Mouse (Mus musculus) WW6 (cell line): Measurements from ENCODE around the gene Rbm18.

ENCODE experiments used
- DNase-seq: peaks from one replicate; pipeline ENCODE4 v3.0.0-alpha.2; 2013; ENCODE audit warnings: low read depth, low spot score

Rbm18 gene

DNA sequence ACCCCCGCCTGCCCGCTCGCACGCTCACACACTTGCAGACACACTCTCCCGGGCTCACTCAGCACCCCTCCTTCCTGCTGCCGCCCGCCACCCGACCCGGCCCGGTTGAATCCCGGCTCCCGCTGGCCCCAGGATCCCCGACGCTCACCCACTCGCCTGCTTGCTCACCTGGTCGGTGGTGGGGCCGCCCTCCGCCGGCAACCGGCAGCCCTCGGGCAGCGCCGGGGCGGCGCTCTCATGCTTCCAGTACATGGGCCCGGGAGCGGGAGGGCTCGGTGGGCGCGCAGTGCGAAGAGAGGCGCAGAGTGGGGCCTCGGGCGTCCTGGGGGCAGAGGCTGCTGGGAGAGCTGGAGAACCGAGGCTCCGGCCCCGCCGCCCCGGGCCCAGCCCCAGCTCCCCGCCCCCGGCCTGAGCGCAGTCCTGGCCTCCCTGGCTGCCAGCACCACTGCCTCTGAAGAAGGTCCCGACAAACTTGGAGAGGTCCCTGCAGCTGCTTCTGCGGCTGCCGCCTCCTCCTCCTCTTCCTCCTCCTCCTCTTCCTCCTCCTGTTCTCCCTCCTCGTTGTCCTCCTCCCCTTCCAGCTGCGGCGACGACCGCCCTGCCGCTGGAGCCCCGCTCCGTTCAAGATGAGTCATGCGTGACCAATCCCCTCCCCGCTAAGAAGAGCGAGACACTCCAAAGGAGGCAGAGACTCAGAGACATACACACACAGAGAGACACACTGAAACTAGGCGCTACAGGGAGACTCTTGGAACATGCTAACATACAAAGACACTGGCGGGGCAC, 31.4 kb downstream of the Rbm18 start, which contains the start of gene Lhx6:
Gene Lhx6 (minus strand): TSS at position 453 of the 786 bp plus-strand sequence.
- no peak for DNase-seq

DNA sequence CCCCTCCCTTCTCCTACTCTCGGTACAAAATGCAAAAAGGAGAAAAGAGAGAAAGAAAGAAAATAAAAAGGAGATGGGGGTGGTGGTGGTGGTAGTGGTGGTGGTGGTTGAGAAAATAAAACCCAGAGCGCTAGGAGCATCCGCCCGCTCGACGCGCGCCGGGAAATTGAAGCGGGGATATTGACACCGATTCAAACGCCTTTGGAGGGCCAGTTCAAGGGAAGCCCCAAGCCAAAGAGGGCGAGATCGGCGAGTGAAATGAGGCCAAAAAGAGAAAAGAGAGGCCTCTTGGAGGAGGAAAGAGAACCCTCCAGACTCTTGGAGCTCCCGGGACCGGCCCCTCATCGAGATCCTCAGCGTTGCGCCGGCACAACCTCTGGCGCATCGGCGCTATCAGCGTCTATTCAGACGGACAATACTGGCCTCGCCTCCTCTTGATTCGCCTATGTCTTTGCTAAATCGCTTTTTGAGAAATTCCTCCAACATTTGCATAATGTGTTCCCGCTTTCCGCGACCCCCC, 32.1 kb downstream of the Rbm18 start:
- DNase-seq, result no peak

DNA sequence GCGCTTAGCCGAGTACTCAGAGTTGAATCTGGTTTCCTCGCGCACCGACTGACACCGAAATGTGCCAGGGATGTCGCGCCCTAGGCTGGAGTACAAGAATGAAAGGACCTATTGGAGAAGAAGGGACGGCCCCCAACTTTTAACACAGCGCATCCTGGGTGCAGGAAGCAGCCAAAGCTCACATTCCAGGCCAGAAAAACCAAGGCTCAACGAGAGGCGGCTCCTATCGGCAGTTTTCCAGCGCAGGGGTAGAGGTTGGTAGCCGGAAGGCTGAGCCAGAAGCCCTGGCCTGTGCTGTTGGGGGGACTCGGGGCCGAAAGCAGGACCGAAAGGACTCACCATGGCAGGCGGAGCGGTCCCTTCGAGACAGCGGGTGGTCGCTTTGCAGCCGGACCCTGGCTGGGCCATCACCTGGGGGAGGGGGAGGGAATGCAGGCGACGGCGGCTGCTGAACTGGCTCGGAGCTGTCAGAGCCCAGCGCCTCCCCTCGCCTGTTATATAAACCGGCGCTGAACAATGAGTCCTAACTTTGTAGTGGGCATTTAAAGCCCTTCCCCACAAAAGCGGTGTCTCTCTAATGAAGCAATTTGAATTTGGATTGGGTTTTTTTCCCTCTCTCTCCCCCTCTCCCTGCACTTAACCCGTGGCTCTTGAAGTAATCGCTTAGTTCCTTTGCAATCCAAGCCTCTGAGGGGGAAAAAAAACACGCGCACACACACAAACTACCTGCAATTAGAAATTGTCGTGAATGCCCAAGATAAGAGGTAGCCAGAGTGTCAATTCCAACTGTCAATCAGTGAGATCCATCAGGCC, 32.8 kb downstream of the Rbm18 start:
- DNase-seq, result no peak

DNA sequence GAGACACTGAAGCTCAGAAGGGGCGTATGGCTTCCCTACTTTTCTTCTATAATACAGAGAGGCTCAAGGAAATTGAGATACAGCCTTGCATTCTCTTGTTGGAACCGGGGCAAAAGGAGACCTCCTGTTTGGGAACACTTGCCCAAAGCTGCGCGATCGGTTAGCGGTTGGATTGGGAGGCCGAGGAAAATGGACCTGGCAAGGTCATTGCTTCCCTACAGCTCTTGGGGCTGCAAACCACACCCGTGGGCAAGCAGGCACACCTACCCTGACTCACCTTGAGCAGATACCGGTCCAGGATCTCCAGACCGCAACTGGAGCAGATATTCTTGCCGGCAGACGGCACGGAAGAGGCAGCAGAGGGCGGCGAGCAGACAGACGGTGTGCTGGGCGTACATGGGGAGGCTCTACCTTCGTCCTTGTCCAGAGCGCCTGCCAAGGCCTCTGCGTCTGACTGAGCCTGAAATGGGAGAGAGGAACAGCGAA, 33.5 kb downstream of the Rbm18 start:
- no peak for DNase-seq

DNA sequence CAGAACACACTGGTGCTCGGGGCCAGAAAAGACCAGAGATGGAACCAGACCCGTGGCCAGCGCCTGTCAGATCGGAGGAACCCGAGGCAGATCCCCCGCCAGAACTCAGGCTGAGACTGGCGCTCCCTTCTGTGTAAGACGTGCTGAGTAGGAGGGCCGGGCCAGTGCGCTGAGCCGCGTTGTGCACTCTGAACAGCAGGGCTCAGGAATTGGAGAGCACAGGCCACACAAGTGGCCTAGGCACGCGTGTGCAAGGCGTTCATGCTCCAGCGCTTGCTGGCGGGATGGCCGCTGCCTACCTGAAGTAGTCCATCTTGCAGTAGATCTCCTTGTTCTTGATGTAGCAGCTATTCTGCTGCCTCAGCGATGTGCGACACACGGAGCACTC, 34.0 kb downstream of the Rbm18 start:
- DNase-seq, result no peak

DNA sequence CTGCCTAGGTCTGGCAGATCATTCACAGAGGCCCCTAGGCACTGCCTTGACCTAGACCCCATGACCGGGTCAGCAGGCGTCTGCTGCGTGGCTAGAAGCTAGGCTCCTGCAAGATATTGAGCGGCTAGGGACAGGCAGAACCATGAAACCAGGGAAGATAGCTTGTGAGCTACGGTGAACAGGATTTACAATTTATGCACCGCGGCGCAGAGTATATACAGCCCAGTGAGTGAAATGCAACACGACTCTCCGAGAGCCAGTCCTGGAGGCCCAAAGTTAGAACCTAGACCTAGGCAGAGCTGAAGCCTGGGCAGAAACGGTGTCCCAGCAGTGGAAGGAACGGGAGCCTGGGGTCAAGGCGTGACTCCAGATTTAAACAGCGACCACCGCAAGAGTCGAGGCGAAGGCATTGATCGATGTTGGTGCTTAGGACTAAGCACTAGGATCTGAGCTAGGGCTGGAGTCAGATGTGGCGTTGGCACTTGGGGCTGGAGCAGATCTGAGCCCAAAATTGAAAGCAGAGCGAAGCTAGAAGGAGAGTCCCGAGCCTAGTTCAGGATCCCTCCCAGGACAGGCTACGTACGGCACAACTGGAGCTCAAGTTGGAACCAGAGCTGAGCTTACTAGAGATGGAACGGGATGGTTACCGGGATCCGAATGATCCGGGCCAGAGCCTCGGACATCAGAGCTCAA, 34.6 kb downstream of the Rbm18 start:
- DNase-seq, result no peak

DNA sequence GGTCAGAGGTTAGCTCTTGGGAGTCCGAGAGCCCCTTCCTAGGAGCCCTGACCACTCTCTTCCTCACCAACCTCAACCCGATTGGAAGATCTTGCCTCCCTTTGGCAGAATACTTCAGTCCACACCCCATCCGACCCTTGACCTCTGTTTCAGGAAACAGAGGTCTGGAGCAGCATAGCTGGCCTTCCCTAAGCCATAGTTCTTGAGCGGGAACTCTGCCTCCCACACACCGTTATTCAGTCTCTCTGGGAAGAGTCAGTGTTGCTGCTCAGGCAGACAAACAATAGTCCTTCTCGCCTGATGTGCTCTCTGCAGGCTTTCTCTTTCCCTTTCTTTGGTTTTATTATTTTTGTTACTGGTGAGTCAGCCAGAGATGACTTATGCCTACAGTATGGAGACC, 36.8 kb downstream of the Rbm18 start:
- no peak for DNase-seq

DNA sequence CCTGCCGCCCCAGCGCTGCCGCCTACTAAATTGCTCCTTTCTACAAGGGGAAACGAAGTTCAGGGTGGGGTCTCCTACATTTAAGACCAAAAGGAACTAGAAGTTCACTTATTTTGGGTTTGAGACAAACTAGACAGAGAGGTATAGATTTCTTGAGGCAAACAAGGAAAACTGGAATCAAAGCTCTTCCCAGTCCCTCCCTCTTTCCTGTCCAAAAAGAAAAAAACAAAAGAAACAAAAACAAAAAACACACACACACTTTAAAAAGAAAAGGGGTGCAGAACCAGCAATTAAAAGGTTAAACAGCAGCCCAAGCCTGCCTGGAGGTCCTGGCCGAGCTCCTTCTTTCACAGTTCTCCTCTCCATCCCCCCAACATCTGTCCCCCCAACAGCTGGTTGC, 38.6 kb downstream of the Rbm18 start:
- DNase-seq, result no peak

DNA sequence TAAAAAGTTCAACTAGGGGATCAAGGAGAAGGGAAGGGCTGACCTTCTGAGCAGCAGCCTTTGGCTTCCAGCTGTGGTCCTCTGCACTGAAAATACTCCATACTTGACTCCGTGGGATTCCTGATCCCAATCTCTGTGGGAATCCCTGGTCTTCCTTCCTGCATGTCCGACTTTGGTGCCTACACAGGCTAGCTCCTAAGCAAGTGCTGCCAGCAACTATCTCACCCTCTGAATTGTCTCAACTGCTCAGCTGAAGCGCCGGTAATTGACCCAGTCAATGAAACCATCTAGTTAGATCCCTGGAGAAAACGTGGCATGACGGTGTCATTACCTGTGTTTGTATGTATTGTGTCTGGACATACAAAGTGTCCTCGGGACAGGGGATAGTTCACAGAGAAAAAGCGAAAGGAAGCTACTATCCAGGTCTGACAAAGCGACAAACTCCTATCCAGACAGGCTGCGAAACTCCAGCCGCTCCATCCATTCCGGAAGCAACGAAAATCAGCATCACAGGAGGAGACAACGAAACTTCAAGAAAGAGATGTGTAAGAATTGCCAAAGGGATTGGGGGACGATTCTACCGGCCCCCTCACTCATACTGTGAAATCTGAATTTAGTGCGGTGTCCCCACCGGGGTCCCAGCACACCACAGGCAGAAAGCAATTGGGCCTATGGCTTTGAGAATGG, 39.3 kb downstream of the Rbm18 start:
- no peak for DNase-seq

DNA sequence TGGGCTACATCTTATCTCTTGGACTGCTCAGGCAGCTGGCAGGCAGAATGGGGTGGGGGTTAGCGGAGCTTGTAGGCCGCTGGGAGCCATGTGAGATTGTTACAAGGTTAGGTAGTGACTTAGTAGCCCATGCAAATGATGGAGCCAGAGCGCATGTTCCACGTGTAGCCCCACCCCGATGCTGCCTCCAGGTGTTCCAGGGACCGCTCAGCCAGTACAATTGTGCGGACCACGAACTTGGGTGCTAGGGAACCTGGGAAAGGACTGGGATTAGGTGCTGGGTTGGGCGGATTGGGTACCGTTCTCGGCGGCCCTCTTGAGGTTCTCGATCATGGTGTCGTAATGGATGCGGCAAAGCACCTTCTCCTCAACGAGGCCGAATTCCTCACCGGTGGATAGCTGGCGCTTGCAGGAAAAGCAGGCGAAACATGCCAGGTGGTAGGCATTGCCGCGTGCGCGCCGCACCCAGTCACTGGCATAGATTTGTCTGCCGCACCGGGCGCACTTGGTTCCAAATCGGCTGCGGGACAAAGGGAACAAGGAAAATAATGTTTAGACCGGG, 42.6 kb downstream of the Rbm18 start:
- no peak for DNase-seq

DNA sequence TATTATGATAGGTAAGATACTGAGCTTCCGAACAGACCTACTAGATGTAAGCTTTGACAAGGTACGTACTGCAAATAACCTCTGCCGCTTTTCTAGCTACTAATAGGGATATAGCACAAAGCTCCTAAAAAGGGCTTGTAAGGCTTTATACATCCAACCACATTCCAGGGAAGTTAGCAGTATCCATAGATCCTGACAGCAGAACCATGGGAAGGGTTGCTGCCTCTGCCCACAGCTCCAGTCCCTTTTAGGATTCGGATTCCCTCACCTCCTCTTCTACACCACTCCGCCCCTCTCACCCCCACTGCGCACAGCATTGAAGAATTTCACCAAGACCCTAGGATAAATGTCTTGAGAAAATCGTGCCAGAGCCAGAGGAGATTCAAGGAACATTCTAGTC, 43.3 kb downstream of the Rbm18 start:
- no peak for DNase-seq

DNA sequence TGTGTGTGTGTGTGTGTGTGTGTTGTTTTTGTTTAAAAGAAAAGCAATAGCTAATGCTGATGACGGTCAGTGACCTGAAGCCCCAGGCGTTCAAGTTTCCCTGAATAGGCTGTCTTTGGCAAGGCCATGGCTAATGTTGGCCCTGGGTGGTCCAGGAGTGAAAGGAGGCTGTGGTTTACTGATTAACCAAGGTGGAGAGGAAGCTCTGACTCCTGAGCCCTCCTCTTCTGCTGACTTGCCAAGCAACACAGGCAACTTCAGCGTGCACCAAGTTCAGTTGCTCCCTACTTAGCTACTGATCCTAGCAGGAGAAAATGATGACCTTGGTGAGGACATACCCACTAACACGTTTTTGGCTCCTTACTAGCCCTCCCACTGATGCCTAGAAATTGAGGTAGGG, 43.8 kb downstream of the Rbm18 start:
- no peak for DNase-seq

DNA sequence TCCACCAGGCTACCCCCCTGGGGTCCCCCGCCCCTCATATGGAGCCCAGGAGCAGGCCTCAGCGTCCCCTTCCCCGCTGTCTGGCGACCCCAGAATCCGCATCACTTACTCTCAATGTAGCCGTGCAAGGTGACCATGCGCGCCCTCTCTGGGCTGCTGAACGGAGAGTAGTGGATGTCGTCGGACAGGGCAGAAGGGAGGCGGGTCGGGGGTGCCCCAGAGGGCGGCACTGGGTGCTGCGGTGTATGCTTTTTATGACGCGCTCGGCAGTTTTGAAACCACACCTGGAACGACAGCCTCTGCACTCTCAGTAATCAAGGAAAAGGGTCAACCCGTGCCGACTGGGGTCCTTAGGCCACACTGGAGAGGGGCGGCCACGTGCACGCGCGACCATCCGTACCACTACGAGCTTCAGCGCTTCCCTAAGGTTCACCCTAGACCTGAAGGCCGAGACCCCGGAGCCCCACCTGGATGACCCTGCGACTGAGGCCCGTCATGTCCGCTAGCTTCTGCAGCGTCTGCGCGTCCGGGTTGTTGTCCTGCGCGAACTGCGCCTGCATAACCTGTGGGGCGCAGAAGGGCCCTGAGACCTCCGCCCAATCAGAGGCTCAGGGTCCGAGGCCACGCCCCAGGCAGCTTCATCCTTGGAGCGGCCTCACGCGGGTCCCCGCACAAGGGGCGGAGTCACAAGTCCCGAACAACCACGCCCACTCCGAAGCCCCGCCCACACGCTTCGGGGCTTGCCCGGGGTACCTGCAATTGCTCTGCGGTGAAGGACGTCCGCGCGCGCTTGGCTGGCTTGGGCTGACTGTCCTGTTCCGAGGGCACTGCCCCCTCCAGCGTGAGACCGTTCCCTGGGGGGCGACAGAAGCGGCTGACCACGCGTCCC, 45.5 kb downstream of the Rbm18 start:
- DNase-seq, result peak; percentile 92

DNA sequence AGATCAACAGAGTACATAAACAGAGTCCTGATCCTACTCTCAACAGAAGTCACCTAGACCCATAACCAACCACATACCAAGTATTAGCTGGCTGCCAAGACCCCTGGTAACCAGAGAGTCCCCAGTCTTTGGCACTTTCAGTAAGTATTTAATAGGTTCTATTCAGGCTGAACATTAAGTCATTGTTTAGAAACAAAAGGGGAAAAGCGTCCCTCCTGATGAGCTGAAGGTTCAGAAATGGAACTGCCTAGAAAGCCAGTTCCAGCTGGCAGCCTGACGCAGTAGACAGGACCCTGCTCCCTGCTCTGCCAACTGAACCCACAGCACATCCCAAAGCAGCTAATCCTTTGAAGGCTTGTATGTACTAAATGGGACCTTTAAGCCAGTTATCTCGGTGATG, 47.4 kb downstream of the Rbm18 start:
- no peak for DNase-seq

DNA sequence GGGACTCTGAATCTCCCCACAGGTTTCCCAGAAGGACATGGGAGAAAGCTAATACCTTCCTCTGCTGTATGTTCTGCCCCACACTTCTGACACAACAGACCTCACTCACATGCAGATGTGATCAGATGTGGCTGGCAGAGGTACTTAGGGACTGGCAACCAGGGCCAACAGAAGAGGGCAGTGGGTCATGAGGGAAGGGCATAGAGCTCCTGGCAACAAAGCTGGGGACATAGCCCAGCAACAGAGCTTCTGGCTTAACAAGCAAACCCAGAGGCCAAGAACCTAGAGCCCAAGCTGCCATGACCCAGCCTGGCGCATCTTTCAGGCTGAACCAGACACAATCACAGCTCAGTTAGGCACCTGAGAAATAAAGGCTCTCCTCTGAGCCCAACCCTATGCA, 51.5 kb downstream of the Rbm18 start:
- no peak for DNase-seq

DNA sequence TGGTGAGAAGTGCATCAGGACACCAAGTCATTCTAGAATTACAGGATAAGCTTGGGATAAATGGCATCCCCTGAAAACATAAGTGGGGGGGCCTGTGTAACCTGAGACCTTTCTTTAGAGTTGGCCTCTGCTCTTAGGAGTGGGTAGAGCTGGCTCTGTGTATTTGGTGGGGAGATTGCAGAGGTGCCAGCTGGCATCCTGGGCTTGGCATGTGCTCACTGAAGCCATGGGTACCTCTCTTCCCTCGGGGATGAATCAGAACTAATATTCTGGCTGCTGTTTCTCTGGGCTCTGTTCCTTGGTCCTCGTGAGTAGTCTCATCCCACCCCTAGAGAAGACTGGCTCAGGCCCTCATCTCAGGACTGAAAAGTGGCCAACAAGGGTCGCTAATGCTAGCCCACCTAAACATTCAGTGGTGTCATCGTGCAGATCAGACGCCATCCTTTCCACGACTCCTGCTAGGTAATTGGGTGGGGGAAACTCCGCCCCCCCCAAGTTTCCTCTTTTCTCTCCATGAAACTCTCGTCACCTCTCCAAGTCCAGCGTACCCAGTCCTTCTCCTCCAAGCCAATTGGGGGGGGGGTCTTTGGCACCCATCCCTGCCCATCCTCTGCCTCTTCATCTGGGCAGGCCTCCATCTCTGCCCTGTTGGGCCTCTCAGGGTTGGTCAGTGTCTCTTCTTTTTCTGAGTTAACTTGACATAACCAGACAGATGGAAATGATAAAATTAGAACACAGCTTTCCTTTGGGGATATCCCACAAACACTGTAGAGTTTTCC, 53.6 kb downstream of the Rbm18 start:
- DNase-seq, result no peak

DNA sequence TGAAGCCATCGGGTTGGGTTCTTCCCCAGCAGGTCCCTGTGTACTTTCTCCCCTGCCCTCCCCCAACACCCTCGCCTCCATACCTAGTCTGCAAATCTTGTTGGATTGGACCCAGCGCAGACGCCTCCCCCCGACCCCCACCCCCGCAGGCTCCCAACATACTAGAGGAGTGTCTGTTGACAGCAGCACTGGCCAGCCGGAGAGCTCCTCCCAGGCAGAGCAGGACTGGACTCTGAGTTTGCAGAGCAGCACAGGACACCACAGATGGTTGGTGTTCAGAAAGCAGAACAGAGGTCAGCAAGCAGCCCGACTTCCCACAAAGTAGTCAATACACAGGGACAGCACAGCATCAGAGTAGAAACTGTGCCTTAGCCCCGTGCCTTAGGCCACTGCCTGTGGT, 55.1 kb downstream of the Rbm18 start:
- DNase-seq, result no peak

DNA sequence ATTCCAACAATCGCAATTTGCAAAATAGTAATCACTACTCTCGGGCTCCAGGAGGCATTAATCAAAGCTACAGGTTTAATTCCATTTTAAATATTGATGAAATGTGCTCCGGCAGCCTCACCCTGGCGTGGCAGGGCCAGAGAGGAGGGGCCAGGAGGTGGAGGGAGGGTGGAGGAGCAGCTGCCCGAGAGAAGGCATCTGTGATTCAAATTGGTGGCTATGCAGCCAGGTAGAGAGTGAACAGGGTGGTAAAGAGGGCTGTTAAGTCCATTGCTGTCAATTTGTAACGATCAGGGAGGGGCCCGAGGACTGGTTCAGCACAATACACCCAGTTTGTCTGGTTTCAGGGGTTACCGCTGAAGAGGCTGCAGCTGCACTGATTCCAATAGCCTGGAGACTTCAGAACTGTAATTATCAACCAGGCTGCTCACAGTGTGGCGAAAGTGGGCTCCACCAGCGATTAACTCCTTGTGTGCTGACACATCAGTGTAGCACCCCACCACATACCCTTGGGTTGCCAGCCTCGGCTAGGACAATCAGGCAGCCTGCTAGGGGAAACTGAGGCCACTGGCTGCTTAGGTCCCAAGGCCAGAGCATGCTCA, 59.3 kb downstream of the Rbm18 start:
- DNase-seq, result no peak

DNA sequence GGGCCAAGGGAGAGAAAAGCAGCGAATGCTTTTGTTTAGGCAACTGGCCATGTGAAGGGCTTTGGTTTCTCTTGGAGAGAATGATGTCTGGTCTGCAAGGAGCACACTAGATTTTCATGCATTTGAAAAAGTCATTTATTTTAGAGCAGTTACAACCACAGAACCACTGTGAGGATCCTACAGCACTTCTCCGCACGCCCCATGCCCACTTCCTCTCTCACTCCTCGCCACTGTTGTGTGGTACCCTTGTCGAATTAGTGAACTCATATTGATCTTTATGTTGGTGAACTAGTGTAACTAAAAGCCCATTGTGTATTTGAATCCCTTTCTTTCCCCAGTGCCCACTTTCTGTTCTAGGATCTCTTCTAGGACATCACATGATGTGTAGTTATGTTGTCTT, 61.4 kb downstream of the Rbm18 start:
- DNase-seq, result no peak
